In genomic region chr5:101005216-101005615, GRCm38 (mm10) we compare ENCODE assay signal across 16 mouse cellular contexts.
DNase-seq lines count a peak whose midpoint lies in the region; ATAC-seq and TF ChIP-seq lines count a peak whose summit lies in the region.
"Had no signal": no experiment of that assay in that cellular context is flagged by ENCODE, and none has a peak within 500 bp of the region (broad histone marks: within the 10 kb centered on the region; RNA-seq: fewer than 3 reads in every experiment).

No protein-coding gene starts in this region.

- no peak overlapping the region for H3K4me3 ChIP-seq in layer of hippocampus, adult 2 months
- H3K4me3 ChIP-seq: heart, embryonic 10.5 days; myocyte had no signal

- H3K27ac ChIP-seq in layer of hippocampus, adult 2 months = no peak overlapping the region
- H3K27ac ChIP-seq: heart, embryonic 10.5 days had no signal

- no peak for ATAC-seq in CD4-positive, CD25-positive, alpha-beta regulatory T cell, adult 4 months
- ATAC-seq: intestine, embryonic 16.5 days had no signal

- TF ChIP-seq CTCF in layer of hippocampus, adult 2 months (conservative IDR thresholded peaks at IDR 0.05) = peak; percentile 59

- DNase-seq in CD4-positive, CD25-positive, alpha-beta regulatory T cell, adult 2 months (ENCODE audit: low read depth, low spot score) = peak; percentile 8
- no peak for DNase-seq in layer of hippocampus, adult 2 months (ENCODE audit: low spot score in 2 of 2)
- DNase-seq in layer of hippocampus, postnatal 36 days = no peak
- peak; percentile 42 for DNase-seq in thymus, postnatal 4 days
- no peak for DNase-seq in thymus, postnatal 25 days
- DNase-seq in testis, postnatal 14 days (ENCODE audit: low spot score) = peak; percentile 21
- DNase-seq in right cerebral cortex, postnatal 25 days = no peak
- DNase-seq: adrenal gland, postnatal 25 days; cerebellum, adult 18-20 months; embryo, embryonic 11 days; heart, postnatal 4 days; lung, adult 18-20 months had no signal

Comparison
In these comparisons a context has a peak if more than half of its experiments do, and no peak if none do; other contexts are left out.
1. DNase-seq: peak in CD4-positive, CD25-positive, alpha-beta regulatory T cell, adult 2 months (single experiment), thymus, postnatal 4 days (single experiment) and testis, postnatal 14 days (single experiment); none in layer of hippocampus, adult 2 months (0 of 2), layer of hippocampus, postnatal 36 days (0 of 2), thymus, postnatal 25 days (single experiment) and right cerebral cortex, postnatal 25 days (single experiment).